Mouse (Mus musculus) left cerebral cortex, adult 8-10 months (tissue): ENCODE data around the gene Gak. TPM values are rescaled to one million over a fixed set of nuclear protein-coding genes. Genes with fewer than 3 reads are reported as not detected.
A peak's percentile ranks its signal among the peaks of the same experiment; 100 is the strongest.

Source experiments
- DNase-seq, 2 experiments: peaks; one replicate each; pipeline ENCODE4 v3.0.0; 2022; ENCODE audit warnings: low spot score in 2 of 2
- total RNA-seq, 4 experiments: library from RNA; stranded (reverse); gene quantifications; 2 replicates each; pipeline ENCODE4 v1.2.4; 2022

Gak gene
- 100 to 1,000 TPM in 1 of 4 experiments, 10 to 100 TPM in 3; 97.5 to 105 (median 99.5) TPM for total RNA-seq

DNA sequence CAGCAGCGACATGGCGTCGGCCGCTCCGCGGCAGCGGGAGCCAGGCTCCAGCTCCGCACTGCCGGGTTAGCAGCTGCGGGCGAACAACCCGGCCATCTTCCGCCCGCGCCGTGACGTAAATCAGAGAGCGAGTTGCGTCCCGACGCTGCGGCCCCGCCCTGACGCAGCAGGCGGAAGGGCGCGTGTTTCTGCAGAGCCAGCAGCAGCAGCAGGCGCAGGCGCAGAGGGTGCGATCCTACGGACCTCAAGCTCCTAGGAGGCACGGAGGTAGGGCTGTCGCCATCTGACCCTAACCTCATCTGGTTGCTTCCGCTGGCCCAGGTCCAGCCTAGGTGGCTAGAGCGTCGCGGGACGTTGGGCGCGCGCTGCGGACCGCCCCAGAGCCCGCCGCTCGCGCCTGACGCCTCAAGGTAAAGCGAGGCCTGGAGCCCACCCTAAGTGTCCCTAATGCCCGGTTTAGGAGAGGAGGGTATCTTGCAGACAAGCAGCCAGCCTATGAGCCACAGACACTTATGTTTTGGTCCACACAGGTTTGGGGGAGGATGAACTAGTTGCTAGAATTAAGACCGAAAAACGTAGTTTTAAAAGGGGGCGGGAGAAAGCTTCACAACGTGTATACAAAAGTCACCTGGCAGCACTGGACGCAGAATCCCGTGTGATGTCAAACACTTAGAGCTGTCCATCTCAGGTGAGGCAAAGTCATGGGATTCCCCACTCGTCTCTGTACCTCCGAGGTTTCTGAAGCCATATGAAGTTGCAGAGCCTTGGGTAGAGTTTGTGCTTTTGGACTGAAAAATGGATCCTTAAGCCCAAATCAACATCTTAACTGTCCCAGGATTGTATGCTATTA, at the start of gene Gak, which contains the start of gene Tmem175:
TSS of gene Gak (minus strand) at position 122 of the 850 bp plus-strand sequence.
TSS of gene Tmem175 (plus strand) at position 137 of the 850 bp plus-strand sequence.
- DNase-seq: peak; percentile 82 to 89

- no peak for DNase-seq
These were observed 48.8 kb upstream of the Gak start for GRCm38 (mm10) chr5:108678296-108678854.

DNA sequence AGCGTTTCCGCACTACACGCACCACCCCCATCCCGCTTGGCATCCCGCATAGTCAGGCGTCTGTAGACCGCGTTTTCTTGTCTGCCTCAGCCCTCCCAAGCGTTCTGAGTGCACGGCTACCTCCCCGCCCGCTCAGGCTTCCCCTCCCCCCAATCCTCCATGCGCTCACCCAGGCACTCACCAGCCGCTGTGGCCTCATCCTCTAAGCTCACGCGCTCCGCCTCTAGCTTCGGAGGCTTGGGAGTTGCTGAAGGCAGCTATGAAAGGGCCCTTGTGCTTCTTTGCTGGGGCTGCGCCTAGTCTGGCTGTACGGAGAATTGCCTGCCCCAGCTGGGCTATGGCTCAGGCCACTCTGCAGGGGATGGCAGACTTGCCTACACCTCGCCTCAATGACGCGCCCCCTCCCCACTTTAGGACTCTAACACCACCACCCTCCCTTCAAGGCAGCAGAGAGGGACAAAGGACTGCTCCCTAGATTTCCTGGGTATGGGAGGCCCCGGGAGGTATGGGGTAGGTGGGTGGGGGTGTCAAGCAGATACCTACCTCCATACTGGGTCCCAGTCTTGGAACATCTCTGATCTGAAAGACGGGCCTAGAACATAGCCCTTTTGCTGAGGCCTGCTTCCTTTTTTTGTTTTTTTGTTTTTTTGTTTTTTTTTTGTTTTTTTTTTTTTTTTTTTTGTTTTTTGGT, 48.2 kb upstream of the Gak start:
- DNase-seq: peak; percentile 69 to 88

- DNase-seq: no peak
These were observed 47.4 kb upstream of the Gak start for GRCm38 (mm10) chr5:108676772-108677498.

DNA sequence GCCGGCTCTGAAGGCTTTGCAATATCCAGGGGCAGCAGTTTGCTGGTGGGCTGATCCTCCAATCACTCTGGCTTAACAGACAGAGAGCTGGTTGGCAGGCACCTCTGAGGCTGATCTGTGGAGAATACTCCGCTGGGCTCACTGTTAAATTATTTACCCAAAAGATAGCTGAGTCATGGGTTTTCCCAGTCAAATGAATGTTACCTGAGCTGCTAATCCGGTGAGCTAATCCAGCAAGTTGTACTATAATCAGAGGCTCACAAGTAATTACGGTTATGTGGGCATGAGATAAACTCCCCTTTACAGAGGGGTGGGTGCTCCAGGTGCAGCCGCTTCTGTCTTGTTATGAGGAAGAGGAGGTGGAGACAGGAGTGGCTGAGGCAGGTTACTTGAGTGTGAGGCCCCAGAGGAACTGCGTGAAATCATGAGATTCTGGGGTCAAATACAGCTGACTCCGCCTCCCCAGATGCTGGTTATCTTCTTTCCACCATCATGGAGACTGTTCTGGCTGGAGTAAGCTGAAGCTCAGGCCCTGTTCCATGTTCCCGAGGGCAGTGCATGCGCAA, 45.8 kb upstream of the Gak start, which contains the start of gene Slc26a1:
TSS of gene Slc26a1 (minus strand) at position 319 of the 566 bp plus-strand sequence.
- no peak for DNase-seq

DNA sequence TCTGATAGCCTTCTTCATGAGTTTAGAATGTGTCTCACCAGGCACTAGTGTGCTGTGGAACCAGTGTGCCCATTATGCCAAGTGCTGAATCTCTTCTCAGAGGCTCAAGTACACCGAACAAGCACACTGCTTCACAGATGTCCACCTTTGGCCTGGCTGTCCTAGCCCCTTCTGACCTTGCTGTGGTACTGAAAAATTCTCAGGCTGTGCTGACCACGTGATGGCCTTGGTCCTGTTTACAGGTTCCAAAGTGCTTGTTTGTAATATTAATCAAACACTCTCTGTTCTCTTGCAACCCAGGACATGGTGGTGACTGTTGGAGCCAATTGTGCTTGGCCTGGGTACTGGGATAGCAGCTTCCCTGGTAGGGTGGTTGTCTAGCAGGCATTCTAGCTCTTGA, 45.1 kb upstream of the Gak start:
- no peak for DNase-seq

GRCm38 (mm10) chr5:108671757-108672156, 42.2 kb upstream of the Gak start:
- DNase-seq: no peak

- DNase-seq: no peak
These were observed 41.2 kb upstream of the Gak start for GRCm38 (mm10) chr5:108670785-108671184.

- DNase-seq: no peak
These were observed 40.4 kb upstream of the Gak start for GRCm38 (mm10) chr5:108669986-108670385.

- peak; percentile 88 to 90 for DNase-seq
These were observed 39.7 kb upstream of the Gak start, which contains the start of gene Dgkq for GRCm38 (mm10) chr5:108668977-108669936. Dgkq (minus strand) TSS chr5:108669672.

DNA sequence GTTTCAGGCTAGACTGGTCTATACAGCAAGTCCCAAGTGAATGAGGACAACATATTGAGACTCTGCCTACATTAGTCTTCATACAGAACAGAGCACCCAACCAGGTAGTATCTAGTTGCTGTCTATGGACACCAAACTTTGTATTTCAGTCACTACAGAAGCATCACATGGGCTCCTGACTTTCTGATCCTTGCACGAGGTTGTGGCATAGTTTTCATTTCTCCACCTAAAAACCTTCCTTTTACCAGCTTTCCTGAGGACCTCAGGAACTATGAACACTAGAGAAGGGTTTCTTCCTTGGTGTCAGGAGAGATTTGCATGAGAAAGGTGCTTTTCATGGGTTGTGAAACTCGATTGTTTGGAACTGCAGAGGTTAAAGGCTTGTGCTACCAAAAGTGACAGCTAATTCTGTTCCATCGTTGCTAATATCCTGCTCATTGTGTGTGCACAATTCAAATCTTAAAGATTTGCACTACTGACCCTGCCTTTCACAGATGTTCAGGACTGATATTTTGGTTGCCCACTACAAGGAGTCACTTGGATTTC, 38.9 kb upstream of the Gak start:
- DNase-seq: no peak

- no peak for DNase-seq
These were observed 37.8 kb upstream of the Gak start for GRCm38 (mm10) chr5:108667370-108667769.

GRCm38 (mm10) chr5:108665066-108665465, 35.5 kb upstream of the Gak start:
- DNase-seq: no peak

GRCm38 (mm10) chr5:108662772-108663171, 33.2 kb upstream of the Gak start:
- no peak for DNase-seq

GRCm38 (mm10) chr5:108660632-108661268, 31.2 kb upstream of the Gak start:
- DNase-seq: peak; percentile 80 to 90

- no peak for DNase-seq
These were observed 30.4 kb upstream of the Gak start, which contains the start of gene Idua for GRCm38 (mm10) chr5:108659698-108660631. Idua (plus strand) TSS chr5:108660331.

DNA sequence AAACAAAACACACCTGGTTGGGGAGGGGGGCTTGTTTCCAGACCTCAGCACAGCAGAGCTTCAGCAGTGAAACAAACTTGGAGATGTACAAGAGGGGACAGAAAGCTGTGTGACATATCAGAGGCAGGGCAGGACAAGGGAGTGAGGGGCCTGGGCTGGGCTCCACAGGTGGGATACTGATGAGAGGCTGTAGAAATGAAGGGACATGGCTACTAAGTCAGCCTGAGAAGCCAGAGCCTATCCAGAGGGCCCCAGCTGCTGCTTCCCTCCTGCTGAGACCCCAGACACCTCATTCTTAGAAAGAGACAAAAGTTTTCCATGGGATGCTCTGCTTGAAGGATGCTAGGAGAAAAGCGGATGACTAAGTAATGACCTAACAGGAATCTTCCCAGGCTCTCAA, 29.1 kb upstream of the Gak start:
- DNase-seq: no peak

GRCm38 (mm10) chr5:108657406-108657805, 27.9 kb upstream of the Gak start:
- no peak for DNase-seq
